Comparison of ENCODE assay signal across 8 mouse cellular contexts in the genomic region with DNA sequence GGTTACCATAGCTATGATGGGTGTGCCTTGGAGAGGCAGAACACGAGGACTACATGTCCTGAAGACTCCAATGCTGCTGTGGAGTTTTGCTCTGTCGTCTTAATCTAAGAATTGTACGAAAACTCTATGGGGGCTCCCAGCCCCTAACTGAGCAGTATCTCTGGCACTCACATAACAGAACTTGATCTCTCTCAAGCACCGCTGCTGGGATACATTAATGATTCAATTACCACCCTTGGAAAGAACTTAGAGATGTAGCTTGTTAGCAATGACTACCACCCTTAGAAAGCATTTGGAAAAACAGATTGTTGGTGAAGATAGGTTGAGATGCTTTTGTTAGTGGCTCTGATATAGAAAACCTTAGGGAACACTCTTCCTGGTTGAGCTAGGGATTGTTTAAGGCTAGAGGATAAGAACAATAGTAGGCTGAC. TPM values are rescaled to one million over a fixed set of nuclear protein-coding genes. Genes with fewer than 3 reads are reported as not detected.
DNase-seq lines count a peak whose midpoint lies in the region; ATAC-seq and TF ChIP-seq lines count a peak whose summit lies in the region.
"Not testable (repeated sequence)": the region's sequence is repeated elsewhere in the genome, so short reads cannot be mapped to it uniquely, and the experiment has no call there.

No protein-coding gene starts in this region.

- H3K27me3 ChIP-seq in MEL (ENCODE audit: control insufficient read depth in 1 of 2, insufficient read depth in 2 of 2, low read length in 2 of 2), result not testable (repeated sequence)

- not testable (repeated sequence) for H3K4me1 ChIP-seq in MEL (ENCODE audit: control insufficient read depth in 1 of 2, insufficient read depth in 2 of 2, low read length in 2 of 2)

- H3K79me2 ChIP-seq in MEL (ENCODE audit: control insufficient read depth, insufficient read depth, low read length, poor library complexity), result not testable (repeated sequence)

- not testable (repeated sequence) for TF ChIP-seq CTCF in MEL (IDR thresholded peaks at IDR 0.05 in 2 of 3, conservative IDR thresholded peaks at IDR 0.05 in 1 of 3; ENCODE audit: control insufficient read depth in 1 of 3, insufficient read depth in 1 of 3, low read depth in 2 of 3, low read length in 3 of 3, poor library complexity in 1 of 3, severe bottlenecking in 1 of 3)

- DNase-seq in MEL (ENCODE audit: low read depth, low spot score), result peak; percentile 36
- peak; percentile 40 for DNase-seq in gastrocnemius, postnatal 14 days
- DNase-seq in heart, postnatal 36 days, result peak; percentile 53 to 60
- DNase-seq in kidney, postnatal 4 days, result peak; percentile 30 to 34
- peak; percentile 53 for DNase-seq in lung, postnatal 10 days
- peak; percentile 41 for DNase-seq in ovary, postnatal 36 days (ENCODE audit: low spot score)
- peak; percentile 69 to 76 for DNase-seq in urinary bladder, adult 18-20 months (ENCODE audit: low spot score in 2 of 2)

- not testable (repeated sequence) for H3K9me3 ChIP-seq in MEL (replicated peaks; ENCODE audit: insufficient read depth, low read length)

- intact Hi-C loops in gastrocnemius, postnatal 14 days (cut with DNase I; ENCODE audit: low total_unique reads); heart, postnatal 36 days (cut with DNase I): not testable (repeated sequence)

- H3K36me3 ChIP-seq in MEL (ENCODE audit: control insufficient read depth in 1 of 2, insufficient read depth in 2 of 2, low read length in 2 of 2), result not testable (repeated sequence)

- not testable (repeated sequence) for TF ChIP-seq RAD21 in MEL (IDR thresholded peaks at IDR 0.05; ENCODE audit: low read depth, low read length)

- not testable (repeated sequence) for H3K9ac ChIP-seq in MEL (ENCODE audit: control insufficient read depth, low read depth, low read length, poor library complexity, severe bottlenecking)

- ATAC-seq in cerebellum, adult (ENCODE audit: insufficient number of reproducible peaks, low FRiP score, low TSS enrichment), result peak; percentile 2; the same call in 1 of the 2 replicates

- H3K27ac ChIP-seq in MEL (ENCODE audit: control insufficient read depth, low read depth, low read length), result not testable (repeated sequence)

- TF ChIP-seq EP300 in MEL (IDR thresholded peaks at IDR 0.05; ENCODE audit: low read depth in 1 of 2, low read length in 2 of 2), result not testable (repeated sequence)

- H3K4me3 ChIP-seq in MEL (ENCODE audit: control insufficient read depth in 1 of 2, insufficient read depth in 1 of 2, low read depth in 2 of 2, low read length in 2 of 2), result not testable (repeated sequence)

- not testable (repeated sequence) for TF ChIP-seq POLR2A in MEL (IDR thresholded peaks at IDR 0.05; ENCODE audit: control insufficient read depth in 1 of 2, insufficient read depth in 1 of 2, low read depth in 1 of 2, low read length in 2 of 2, poor library complexity in 1 of 2)

RNA-seq across cellular contexts. Expression of a gene that starts 25.7 kb away (rescaled TPM):
- 49.8 and 50.8 TPM in 2 replicates for total RNA-seq in MEL (2012; rRNA removed)
- 100 to 1,000 TPM in 1 of 2 experiments, 10 to 100 TPM in 1; 83.6 to 180 TPM for polyA plus RNA-seq in MEL (2012; ENCODE audit: insufficient read depth in 1 of 2, insufficient read length in 2 of 2, low read depth in 1 of 2, low replicate concordance in 2 of 2, missing spikeins in 1 of 2)
- total RNA-seq in gastrocnemius, postnatal 14 days (2021), result 10 to 100 TPM in 1 of 2 experiments, 1 to 10 TPM in 1; 9.6 to 10.9 TPM
- total RNA-seq in heart, postnatal 36 days (2021), result 10 to 100 TPM; 17.6 to 17.8 TPM

RNA-seq across cellular contexts. Expression of a gene that starts 34.6 kb away (rescaled TPM):
- 42.8 and 59.6 TPM in 2 replicates for total RNA-seq in MEL (2012; rRNA removed)
- 100 to 1,000 TPM; 103 to 235 TPM for polyA plus RNA-seq in MEL (2012; ENCODE audit: insufficient read depth in 1 of 2, insufficient read length in 2 of 2, low read depth in 1 of 2, low replicate concordance in 2 of 2, missing spikeins in 1 of 2)
- total RNA-seq in gastrocnemius, postnatal 14 days (2021), result 10 to 100 TPM; 23.6 to 26.2 TPM
- total RNA-seq in heart, postnatal 36 days (2021), result 10 to 100 TPM; 37.9 to 41.4 TPM
